Mouse (Mus musculus): ENCODE data around the gene Cavin1.

The Cavin1 gene

DNA sequence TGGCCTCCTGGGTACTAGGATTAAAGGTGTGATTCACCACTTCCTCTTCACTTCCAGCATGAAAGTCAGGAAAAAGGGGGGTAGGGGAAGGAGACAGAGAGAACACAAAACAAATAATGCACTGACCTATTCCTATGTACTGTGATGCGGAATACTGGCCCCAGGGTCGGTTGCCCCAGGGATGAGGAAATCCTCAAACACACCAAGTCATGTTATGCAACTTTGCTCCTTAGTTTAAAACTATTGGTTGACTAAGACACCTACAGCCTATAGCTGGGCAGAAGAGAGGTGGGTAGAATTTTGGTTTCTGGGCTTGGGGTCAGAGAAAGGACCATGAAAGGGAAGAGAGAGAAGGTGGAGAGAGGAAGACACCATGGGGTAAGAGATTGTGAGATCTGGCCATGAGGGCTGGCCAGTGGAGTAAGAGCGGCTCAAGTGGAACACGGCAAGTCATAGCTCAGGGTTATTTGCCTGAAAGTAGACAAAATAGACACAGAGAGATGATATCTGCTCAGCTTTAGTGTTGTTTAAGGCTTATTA, 54.2 kb downstream of the Cavin1 start:
- DNase-seq (ENCODE audit: extremely low read depth, low read depth, low spot score) = no peak

DNA sequence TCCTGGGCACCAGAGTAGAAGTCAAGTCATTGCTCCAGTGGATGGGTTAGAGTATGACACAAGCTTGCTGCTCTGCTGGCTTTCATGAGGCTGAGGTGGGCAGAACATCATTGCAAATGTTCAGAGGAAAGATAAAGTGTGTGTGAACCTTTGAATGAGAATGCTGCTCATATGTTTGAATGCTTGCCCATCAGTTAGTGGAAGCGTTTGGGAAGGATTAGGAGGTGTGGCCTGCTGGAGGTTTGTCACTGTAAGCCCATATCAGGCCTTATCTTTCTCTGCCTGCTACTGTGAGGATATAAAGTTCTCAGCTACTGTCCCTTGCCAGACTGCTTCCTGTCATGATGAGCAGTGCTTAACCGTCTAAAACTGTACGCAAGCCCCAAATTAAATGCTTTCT, 55.6 kb downstream of the Cavin1 start:
- no peak for DNase-seq (ENCODE audit: extremely low read depth, low read depth, low spot score)

DNA sequence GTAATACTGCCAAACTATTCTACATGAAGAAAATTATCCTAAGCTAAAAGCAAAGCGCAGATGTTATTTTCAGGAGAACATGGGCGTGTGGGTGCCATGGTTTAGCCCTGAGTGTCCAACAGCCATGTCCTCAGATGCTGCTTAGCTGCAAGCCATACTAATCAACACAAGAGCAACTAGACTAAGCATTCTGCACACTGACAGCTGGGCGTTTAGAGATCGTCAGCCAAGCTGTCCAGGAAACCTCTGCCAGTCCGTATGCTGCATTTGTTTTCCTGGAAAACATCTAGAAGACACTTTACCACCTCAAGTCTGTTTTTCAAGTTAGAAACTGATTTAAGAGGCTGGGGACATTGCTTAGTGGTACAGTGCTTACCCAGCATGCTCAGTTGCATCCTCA, 56.3 kb downstream of the Cavin1 start:
- DNase-seq (ENCODE audit: extremely low read depth, low read depth, low spot score) = no peak

DNA sequence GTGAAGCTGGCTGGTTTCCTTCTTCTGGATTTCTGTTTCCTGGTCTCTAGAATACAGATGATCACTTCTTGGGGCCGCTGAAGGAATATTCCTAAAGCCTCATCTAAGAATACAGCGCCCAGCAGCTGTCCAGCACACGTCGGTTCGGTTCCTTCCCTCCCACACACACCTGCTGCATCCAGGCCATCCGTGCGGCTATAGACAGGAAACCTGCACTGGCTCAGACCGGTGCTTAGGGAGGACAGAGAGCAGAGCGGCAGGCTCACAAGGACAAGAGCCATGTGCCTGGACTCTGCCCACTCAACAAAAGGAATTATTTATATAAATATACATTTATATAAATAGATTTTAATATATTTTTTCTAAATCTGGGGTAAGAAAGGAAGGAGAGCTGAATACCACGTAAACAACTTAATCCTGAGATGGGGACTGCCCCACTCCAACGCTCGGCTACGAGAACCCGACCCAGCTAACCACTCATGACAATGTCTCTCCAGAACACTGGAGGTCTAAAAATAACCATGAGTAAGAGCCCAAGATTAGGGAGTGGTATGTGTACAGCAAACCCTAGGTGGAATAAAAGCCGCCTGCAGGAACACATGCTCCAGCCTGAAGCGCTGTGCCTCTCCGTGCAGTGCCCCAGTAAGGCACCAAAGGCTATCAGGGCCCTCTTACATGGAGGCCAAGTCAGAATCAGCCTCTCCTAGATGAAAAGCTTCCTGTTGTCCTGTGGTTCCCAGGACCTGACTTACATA, 58.1 kb downstream of the Cavin1 start:
- no peak for DNase-seq (ENCODE audit: extremely low read depth, low read depth, low spot score)

DNA sequence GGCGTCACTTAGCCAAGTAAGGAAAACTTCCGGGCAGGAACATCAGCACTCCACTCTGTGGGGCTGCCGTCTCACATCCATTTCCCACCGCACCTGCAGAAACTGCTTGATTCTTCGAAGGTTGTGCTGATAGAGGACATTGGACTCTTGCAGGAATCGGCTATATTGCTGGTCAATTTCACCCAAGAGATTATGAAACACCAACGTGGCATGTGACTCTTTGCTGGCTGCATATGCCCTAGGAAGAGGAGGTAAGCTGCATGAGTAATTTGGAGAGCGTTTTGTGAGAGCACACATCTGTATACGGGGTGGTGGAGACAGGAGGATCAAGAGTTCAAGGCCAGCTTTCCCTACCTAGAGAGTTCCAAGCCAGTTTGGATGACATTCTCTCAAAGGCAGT, 62.1 kb downstream of the Cavin1 start:
- DNase-seq (ENCODE audit: extremely low read depth, low read depth, low spot score) = no peak

- DNase-seq (ENCODE audit: extremely low read depth, low read depth, low spot score) = no peak
These were observed 62.6 kb downstream of the Cavin1 start for GRCm38 (mm10) chr11:100908112-100908511.

- DNase-seq (ENCODE audit: extremely low read depth, low read depth, low spot score) = no peak
These were observed 63.8 kb downstream of the Cavin1 start for GRCm38 (mm10) chr11:100906885-100907284.
